Mouse (Mus musculus) kidney, embryonic 14.5 days (tissue): Measurements from ENCODE around the gene Mlf1. TPM values are rescaled to one million over a fixed set of nuclear protein-coding genes. Genes with fewer than 3 reads are reported as not detected.
A peak's percentile ranks its signal among the peaks of the same experiment; 100 is the strongest.

Source experiments
- ATAC-seq: fragments of 200-750 bp; cut with Nextera tagmentation; 2 replicates; pipeline ENCODE4 v1.8.0; 2017; ENCODE audit warnings: moderate number of reproducible peaks, mild to moderate bottlenecking, moderate TSS enrichment, moderate library complexity; ENCODE audit not compliant: low FRiP score, low TSS enrichment
- H3K27ac ChIP-seq: fragments of 300-500 bp; sonication (generic); 2 replicates; pipeline ENCODE4 v1.5.1; 2014; ENCODE audit warnings: low read depth, mild to moderate bottlenecking, low read length, moderate library complexity, mixed read lengths
- H3K27me3 ChIP-seq: fragments of 300-500 bp; sonication (generic); 2 replicates; pipeline ENCODE4 v1.6.1; 2014; ENCODE audit warnings: mild to moderate bottlenecking, low read length; ENCODE audit not compliant: control insufficient read depth, insufficient read depth
- H3K36me3 ChIP-seq: fragments of 300-500 bp; sonication (generic); 2 replicates; pipeline ENCODE4 v1.6.1; 2014; ENCODE audit warnings: low read length, mixed read lengths; ENCODE audit not compliant: control insufficient read depth, insufficient read depth
- H3K4me1 ChIP-seq: fragments of 300-500 bp; sonication (generic); 2 replicates; pipeline ENCODE4 v1.6.1; 2014; ENCODE audit warnings: low read length, mixed read lengths; ENCODE audit not compliant: control insufficient read depth, insufficient read depth
- H3K4me2 ChIP-seq: fragments of 300-500 bp; sonication (generic); replicated peaks from 2 replicates; pipeline ENCODE4 v1.6.1; 2014; ENCODE audit warnings: low read depth, mild to moderate bottlenecking, low read length
- H3K4me3 ChIP-seq: fragments of 300-500 bp; sonication (generic); 2 replicates; pipeline ENCODE4 v1.5.1; 2014; ENCODE audit warnings: mild to moderate bottlenecking, low read length
- H3K9ac ChIP-seq: fragments of 300-500 bp; sonication (generic); 2 replicates; pipeline ENCODE4 v1.6.1; 2014; ENCODE audit warnings: low read depth, mild to moderate bottlenecking, low read length, moderate library complexity
- H3K9me3 ChIP-seq: fragments of 300-500 bp; sonication (generic); 2 replicates; pipeline ENCODE4 v1.6.1; 2016; ENCODE audit warnings: low read length; ENCODE audit not compliant: control insufficient read depth
- WGBS: fragments of 180-500 bp; shearing (Covaris S2); extraction: QIAGEN DNeasy Blood & Tissue Kit; methylation state at CpG from one replicate; pipeline ENCODE4 v1.1.7; 2014; 5-methylcytosine and 5-hydroxymethylcytosine counted together
- polyA plus RNA-seq: library from polyadenylated mRNA; unstranded; fragments of >200 nt; fragmentation: Nextera tagmentation; extraction: Ambion mirVana; gene quantifications from 2 replicates; pipeline ENCODE4 v1.2.1, GENCODE M21; 2014

Mlf1 gene
- polyA plus RNA-seq = 13.4 and 18.3 TPM in 2 replicates

- H3K36me3 ChIP-seq = no peaks in the 10 kb centered on the region
- ATAC-seq = peak; percentile 99
- H3K4me3 ChIP-seq = peak within 1 kb of the TSS; percentile 49
- no peaks in the 10 kb centered on the region for H3K4me1 ChIP-seq
- peak within 1 kb of the TSS; percentile 50; the same call in 1 of the 2 replicates for H3K9ac ChIP-seq
- H3K9me3 ChIP-seq = no peaks in the 10 kb centered on the region
- H3K27me3 ChIP-seq = peaks cover 8% of the 10 kb centered on the region
- H3K4me2 ChIP-seq = peak within 1 kb of the TSS; percentile 84
- WGBS = 0% methylated on average over 35 of the region's 35 CpGs
- no peak within 1 kb of the TSS for H3K27ac ChIP-seq
Observed at GRCm38 (mm10) chr3:67373872-67374271, at the start of gene Mlf1. Gene Mlf1 (plus strand): TSS chr3:67374097.

- Histone ChIP-seq H3K4me1 (no peaks in the 10 kb centered on the region), H3K9me3 (no peaks in the 10 kb centered on the region), H3K4me3 (no peak overlapping the region), H3K4me2 (no peak overlapping the region), H3K9ac (no peak overlapping the region), H3K36me3 (no peaks in the 10 kb centered on the region), H3K27ac (no peak overlapping the region), H3K27me3 (no peaks in the 10 kb centered on the region)
- WGBS = 79% methylated on average over 3 of the region's 3 CpGs
- ATAC-seq = no peak
Observed at GRCm38 (mm10) chr3:67339558-67339957, 34.3 kb upstream of the Mlf1 start.

GRCm38 (mm10) chr3:67340921-67341320 lies 33.0 kb upstream of the Mlf1 start:
- no peak for ATAC-seq
- Histone ChIP-seq H3K4me1 (no peaks in the 10 kb centered on the region), H3K9me3 (no peaks in the 10 kb centered on the region), H3K4me3 (no peak overlapping the region), H3K4me2 (no peak overlapping the region), H3K9ac (no peak overlapping the region), H3K27me3 (no peaks in the 10 kb centered on the region), H3K36me3 (no peaks in the 10 kb centered on the region), H3K27ac (no peak overlapping the region)
- 91% methylated on average over 7 of the region's 7 CpGs for WGBS

- 56% methylated on average over 5 of the region's 5 CpGs for WGBS
- H3K9ac ChIP-seq = no peak overlapping the region
- H3K9me3 ChIP-seq = no peaks in the 10 kb centered on the region
- no peak for ATAC-seq
- H3K36me3 ChIP-seq = no peaks in the 10 kb centered on the region
- H3K27me3 ChIP-seq = no peaks in the 10 kb centered on the region
- H3K4me1 ChIP-seq = no peaks in the 10 kb centered on the region
- H3K4me2 ChIP-seq = no peak overlapping the region
- no peak overlapping the region for H3K27ac ChIP-seq
- no peak overlapping the region for H3K4me3 ChIP-seq
Observed at GRCm38 (mm10) chr3:67343004-67343662, 30.8 kb upstream of the Mlf1 start.

GRCm38 (mm10) chr3:67344599-67344998 lies 29.3 kb upstream of the Mlf1 start:
- WGBS = 20% methylated on average over 2 of the region's 2 CpGs
- Histone ChIP-seq H3K4me3 (no peak overlapping the region), H3K27me3 (no peaks in the 10 kb centered on the region), H3K36me3 (no peaks in the 10 kb centered on the region), H3K9ac (no peak overlapping the region), H3K27ac (no peak overlapping the region), H3K4me2 (no peak overlapping the region), H3K9me3 (no peaks in the 10 kb centered on the region), H3K4me1 (no peaks in the 10 kb centered on the region)
- no peak for ATAC-seq

- WGBS = 67% methylated on average over 2 of the region's 2 CpGs
- no peak overlapping the region for H3K27ac ChIP-seq
- no peak for ATAC-seq
Observed at GRCm38 (mm10) chr3:67346674-67347073, 27.2 kb upstream of the Mlf1 start.

GRCm38 (mm10) chr3:67351406-67352127 lies 22.3 kb upstream of the Mlf1 start:
- ATAC-seq = no peak
- Histone ChIP-seq H3K27me3 (no peaks in the 10 kb centered on the region), H3K4me3 (no peak overlapping the region), H3K4me1 (no peaks in the 10 kb centered on the region), H3K9me3 (no peaks in the 10 kb centered on the region), H3K36me3 (no peaks in the 10 kb centered on the region), H3K27ac (no peak overlapping the region), H3K9ac (no peak overlapping the region), H3K4me2 (no peak overlapping the region)
- WGBS = 86% methylated on average over 12 of the region's 12 CpGs

More at GRCm38 (mm10) chr3:67346674-67347073, 27.2 kb upstream of the Mlf1 start:
- H3K4me1 ChIP-seq = no peaks in the 10 kb centered on the region
- no peak overlapping the region for H3K9ac ChIP-seq
- no peak overlapping the region for H3K4me2 ChIP-seq
- no peaks in the 10 kb centered on the region for H3K9me3 ChIP-seq
- no peak overlapping the region for H3K4me3 ChIP-seq
- H3K36me3 ChIP-seq = no peaks in the 10 kb centered on the region
- no peaks in the 10 kb centered on the region for H3K27me3 ChIP-seq

- 23% methylated on average over 3 of the region's 5 CpGs for WGBS
- Histone ChIP-seq H3K9ac (no peak overlapping the region), H3K36me3 (no peaks in the 10 kb centered on the region), H3K27me3 (no peaks in the 10 kb centered on the region), H3K4me2 (no peak overlapping the region), H3K4me3 (no peak overlapping the region), H3K9me3 (no peaks in the 10 kb centered on the region), H3K27ac (no peak overlapping the region), H3K4me1 (no peaks in the 10 kb centered on the region)
- ATAC-seq = 0 out of 2 replicates have a peak, but pooled peaks have one; percentile 24
Observed at GRCm38 (mm10) chr3:67352128-67352762, 21.7 kb upstream of the Mlf1 start.

- no peaks in the 10 kb centered on the region for H3K36me3 ChIP-seq
Observed at GRCm38 (mm10) chr3:67352763-67353149, 21.1 kb upstream of the Mlf1 start.

More at GRCm38 (mm10) chr3:67352763-67353149, 21.1 kb upstream of the Mlf1 start:
- H3K4me3 ChIP-seq = no peak overlapping the region
- H3K4me2 ChIP-seq = no peak overlapping the region
- WGBS = 86% methylated on average over 3 of the region's 3 CpGs
- H3K27me3 ChIP-seq = no peaks in the 10 kb centered on the region
- H3K27ac ChIP-seq = no peak overlapping the region
- no peaks in the 10 kb centered on the region for H3K9me3 ChIP-seq
- no peak for ATAC-seq
- no peaks in the 10 kb centered on the region for H3K4me1 ChIP-seq
- H3K9ac ChIP-seq = no peak overlapping the region
